Mouse (Mus musculus) urinary bladder, postnatal 4 days (tissue): Measurements from ENCODE around the gene Mtg2.

Source experiments
- DNase-seq, 2 experiments: peaks; one replicate each; pipeline ENCODE4 v3.0.0; 2021 to 2022; ENCODE audit warnings: low spot score in 2 of 2

The Mtg2 gene

GRCm38 (mm10) chr2:180051986-180052733 lies 18.2 kb upstream of the Mtg2 start:
- DNase-seq = no peak

GRCm38 (mm10) chr2:180053001-180053400 lies 17.4 kb upstream of the Mtg2 start:
- no peak for DNase-seq

GRCm38 (mm10) chr2:180063338-180064131 lies 6.9 kb upstream of the Mtg2 start:
- no peak for DNase-seq

- DNase-seq = no peak
These were observed 463 bp upstream of the Mtg2 start for GRCm38 (mm10) chr2:180069770-180070480.

GRCm38 (mm10) chr2:180071671-180072070 lies 1.3 kb downstream of the Mtg2 start:
- no peak for DNase-seq

GRCm38 (mm10) chr2:180072886-180073285 lies 2.5 kb downstream of the Mtg2 start:
- no peak for DNase-seq

- DNase-seq = no peak
These were observed 7.2 kb downstream of the Mtg2 start for GRCm38 (mm10) chr2:180077622-180078021.

GRCm38 (mm10) chr2:180080680-180081079 lies 10.3 kb downstream of the Mtg2 start:
- no peak for DNase-seq

GRCm38 (mm10) chr2:180083063-180083462 lies 12.7 kb downstream of the Mtg2 start:
- DNase-seq = no peak

GRCm38 (mm10) chr2:180084565-180084964 lies 14.2 kb downstream of the Mtg2 start:
- no peak for DNase-seq

- DNase-seq = no peak
These were observed 15.7 kb downstream of the Mtg2 start for GRCm38 (mm10) chr2:180085926-180086636.

GRCm38 (mm10) chr2:180086637-180087027 lies 16.2 kb downstream of the Mtg2 start:
- no peak for DNase-seq

- DNase-seq = no peak
These were observed 17.1 kb downstream of the Mtg2 start for GRCm38 (mm10) chr2:180087472-180087871.

GRCm38 (mm10) chr2:180090285-180090684 lies 19.9 kb downstream of the Mtg2 start:
- no peak for DNase-seq

GRCm38 (mm10) chr2:180095711-180096110 lies 25.3 kb downstream of the Mtg2 start:
- DNase-seq = no peak

GRCm38 (mm10) chr2:180097585-180097984 lies 27.2 kb downstream of the Mtg2 start:
- DNase-seq = no peak

GRCm38 (mm10) chr2:180098167-180098566 lies 27.8 kb downstream of the Mtg2 start:
- no peak for DNase-seq

- DNase-seq = no peak
These were observed 29.1 kb downstream of the Mtg2 start for GRCm38 (mm10) chr2:180099529-180099928.

- DNase-seq = no peak
These were observed 33.0 kb downstream of the Mtg2 start for GRCm38 (mm10) chr2:180103151-180103977.

- DNase-seq = peak; percentile 74
These were observed 33.7 kb downstream of the Mtg2 start, which contains the start of gene Hrh3 for GRCm38 (mm10) chr2:180103978-180104658. Gene Hrh3 (minus strand): TSS chr2:180104488.
